Mouse (Mus musculus) forebrain, embryonic 10.5 days (tissue): ENCODE data around the gene Gdpd5. TPM values are rescaled to one million over a fixed set of nuclear protein-coding genes. Genes with fewer than 3 reads are reported as not detected.

Experiments
- DNase-seq: peaks from one replicate; pipeline ENCODE4 v3.0.0-alpha.2; 2017; ENCODE audit warnings: low spot score; ENCODE audit errors: extremely low spot score
- H3K27ac ChIP-seq: fragments of 300-500 bp; sonication (generic); 2 replicates; pipeline ENCODE4 v1.5.1; 2016; ENCODE audit warnings: mild to moderate bottlenecking
- H3K27me3 ChIP-seq: fragments of 300-500 bp; sonication (generic); 2 replicates; pipeline ENCODE4 v1.6.1; 2016; ENCODE audit warnings: mild to moderate bottlenecking; ENCODE audit not compliant: poor library complexity, severe bottlenecking
- H3K36me3 ChIP-seq: fragments of 300-500 bp; sonication (generic); replicated peaks from 2 replicates; pipeline ENCODE4 v1.6.1; 2016; ENCODE audit warnings: mild to moderate bottlenecking, moderate library complexity
- H3K4me1 ChIP-seq: fragments of 300-500 bp; sonication (generic); 2 replicates; pipeline ENCODE4 v1.6.1; 2016
- H3K4me3 ChIP-seq: fragments of 300-500 bp; sonication (generic); 2 replicates; pipeline ENCODE4 v1.5.1; 2016; ENCODE audit warnings: mild to moderate bottlenecking, moderate library complexity
- H3K9me3 ChIP-seq: fragments of 300-500 bp; sonication (generic); 2 replicates; pipeline ENCODE4 v1.6.1; 2016; ENCODE audit warnings: mild to moderate bottlenecking, moderate library complexity
- WGBS: fragments of 180-500 bp; shearing (Covaris S2); methylation state at CpG from one replicate; pipeline ENCODE4 v1.1.7; 2016; 5-methylcytosine and 5-hydroxymethylcytosine counted together
- polyA plus RNA-seq: library from polyadenylated mRNA; unstranded; fragments of >200 nt; fragmentation: Nextera tagmentation; extraction: Ambion mirVana; gene quantifications from 2 replicates; pipeline ENCODE4 v1.2.1, GENCODE M21; 2016

Gdpd5 gene
- polyA plus RNA-seq, 1 experiment from 2014 or later = 15.9 TPM

DNA sequence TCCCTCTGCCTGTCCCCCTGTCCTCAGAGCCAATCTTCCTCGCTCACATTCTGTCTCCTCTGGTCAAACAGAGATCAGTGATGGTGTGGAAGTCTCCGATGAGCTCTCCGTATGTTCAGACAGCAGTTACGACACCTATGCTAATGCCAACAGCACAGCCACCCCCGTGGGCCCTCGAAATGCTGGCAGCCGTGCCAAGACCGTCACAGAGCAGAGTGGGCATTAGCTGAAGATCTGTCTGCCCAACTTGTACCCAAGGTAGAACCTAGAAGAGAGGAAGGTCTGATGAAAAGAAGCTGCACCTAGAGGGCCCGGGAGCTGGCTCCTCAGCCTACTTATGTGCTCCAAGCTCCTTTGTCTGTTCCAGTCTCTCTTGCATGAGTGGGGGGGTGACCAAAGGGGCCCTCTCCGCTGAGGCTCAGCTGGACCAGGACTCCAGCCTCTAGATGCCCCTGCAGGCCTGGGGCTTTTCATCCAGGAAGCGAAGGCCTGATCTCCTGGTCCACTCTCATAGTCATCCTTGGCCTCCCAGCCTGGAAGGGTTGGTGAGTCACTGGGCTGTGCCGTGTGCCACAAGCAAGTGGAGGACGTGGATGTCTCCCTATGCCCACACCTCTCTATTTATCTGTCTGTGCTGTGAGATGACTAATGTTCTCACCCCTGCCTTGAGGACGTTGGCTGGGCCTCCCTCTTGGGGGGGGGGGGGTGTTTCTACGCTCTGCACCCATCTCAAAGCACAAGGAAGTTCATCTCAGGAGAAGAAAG is 78.9 kb downstream of the Gdpd5 start:
- no peaks in the 10 kb centered on the region for H3K9me3 ChIP-seq
- H3K36me3 ChIP-seq = peaks cover 22% of the 10 kb centered on the region
- WGBS = 93% methylated on average over 15 of the region's 15 CpGs
- DNase-seq = no peak
- H3K27ac ChIP-seq = no peak overlapping the region
- H3K4me3 ChIP-seq = no peak overlapping the region
- no peaks in the 10 kb centered on the region for H3K27me3 ChIP-seq
- 0 out of 2 replicates have a peak, but pooled peaks cover 3% of the 10 kb centered on the region for H3K4me1 ChIP-seq

DNA sequence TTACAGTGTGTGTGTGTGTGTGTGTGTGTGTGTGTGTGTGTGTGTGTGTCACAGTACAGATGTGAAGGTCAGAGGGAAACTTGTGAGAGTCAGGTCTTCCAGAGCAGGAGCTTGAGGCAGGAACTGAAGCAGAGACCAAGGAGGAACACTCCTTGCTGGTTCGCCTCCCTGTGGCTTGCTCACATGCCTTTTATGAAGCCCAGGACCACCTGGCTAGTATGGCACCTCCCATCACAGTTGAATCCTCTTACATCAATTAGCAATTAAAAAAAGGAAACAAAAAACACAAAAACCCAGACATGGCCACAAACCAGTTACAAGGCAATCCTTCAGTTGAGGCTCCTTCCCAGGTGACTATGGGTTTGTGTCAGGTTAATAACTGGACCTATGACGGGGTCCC is 81.9 kb downstream of the Gdpd5 start:
- Histone ChIP-seq H3K36me3 (peaks cover 20% of the 10 kb centered on the region), H3K27me3 (peaks cover 21% of the 10 kb centered on the region), H3K4me3 (no peak overlapping the region), H3K27ac (no peak overlapping the region), H3K4me1 (peaks cover 24% of the 10 kb centered on the region), H3K9me3 (no peaks in the 10 kb centered on the region)
- DNase-seq = no peak
- WGBS = 74% methylated on average over 2 of the region's 2 CpGs

DNA sequence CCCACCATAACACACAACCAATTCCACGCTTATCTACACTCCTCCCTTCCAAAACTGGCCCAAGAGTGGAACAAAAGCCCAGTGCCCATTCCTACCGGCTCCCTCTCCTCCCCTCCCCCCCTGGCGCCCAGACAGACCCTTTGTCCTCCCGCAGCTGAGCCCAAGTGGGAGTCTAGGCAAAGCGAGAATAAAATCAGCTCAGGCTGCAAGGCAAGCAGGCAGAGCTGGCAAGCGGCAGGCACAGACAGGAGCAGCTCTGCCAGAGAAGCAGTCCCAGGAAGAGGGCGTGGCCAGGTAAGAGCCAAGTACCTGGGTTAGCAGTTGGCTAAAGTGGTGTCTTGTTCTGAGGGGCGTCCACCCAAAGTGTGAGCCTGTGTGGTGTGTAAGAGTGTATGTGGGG is 84.6 kb downstream of the Gdpd5 start, which contains the start of gene Klhl35:
Gene Klhl35, plus strand, starts transcription at position 194 of the 400 bp plus-strand sequence.
- peak within 1 kb of the TSS; percentile 54 for H3K27ac ChIP-seq
- H3K4me3 ChIP-seq = 0 out of 2 replicates have a peak within 1 kb of the TSS, but pooled peaks have one; percentile 3
- WGBS = 19% methylated on average over 8 of the region's 8 CpGs
- peaks cover 38% of the 10 kb centered on the region for H3K4me1 ChIP-seq
- no peak for DNase-seq
- H3K9me3 ChIP-seq = no peaks in the 10 kb centered on the region
- H3K27me3 ChIP-seq = peaks cover 48% of the 10 kb centered on the region
- H3K36me3 ChIP-seq = peaks cover 6% of the 10 kb centered on the region

DNA sequence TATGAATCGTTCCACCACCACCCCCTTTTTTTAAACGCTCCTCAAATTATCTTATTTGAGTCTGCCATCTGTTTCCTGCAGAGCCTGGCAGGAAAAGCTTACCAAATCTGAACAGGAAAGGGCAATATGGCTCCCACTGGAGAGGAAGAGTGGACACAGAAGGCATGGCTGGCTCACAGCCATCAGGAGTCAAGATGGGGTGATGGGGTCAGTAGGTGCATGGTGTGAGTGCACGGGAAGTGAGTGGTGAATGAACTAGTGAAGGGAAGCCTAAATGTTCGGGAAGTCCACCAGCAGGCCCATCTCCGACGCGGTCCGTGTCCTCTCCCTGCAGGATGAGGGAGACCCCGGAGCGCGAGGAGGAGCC is 86.7 kb downstream of the Gdpd5 start:
- H3K4me3 ChIP-seq = peak overlapping the region; percentile 58
- 30% methylated on average over 11 of the region's 11 CpGs for WGBS
- no peak for DNase-seq
- H3K36me3 ChIP-seq = peaks cover 23% of the 10 kb centered on the region
- H3K27ac ChIP-seq = peak overlapping the region; percentile 87
- peaks cover 54% of the 10 kb centered on the region for H3K27me3 ChIP-seq
- H3K9me3 ChIP-seq = no peaks in the 10 kb centered on the region
- peaks cover 38% of the 10 kb centered on the region for H3K4me1 ChIP-seq

DNA sequence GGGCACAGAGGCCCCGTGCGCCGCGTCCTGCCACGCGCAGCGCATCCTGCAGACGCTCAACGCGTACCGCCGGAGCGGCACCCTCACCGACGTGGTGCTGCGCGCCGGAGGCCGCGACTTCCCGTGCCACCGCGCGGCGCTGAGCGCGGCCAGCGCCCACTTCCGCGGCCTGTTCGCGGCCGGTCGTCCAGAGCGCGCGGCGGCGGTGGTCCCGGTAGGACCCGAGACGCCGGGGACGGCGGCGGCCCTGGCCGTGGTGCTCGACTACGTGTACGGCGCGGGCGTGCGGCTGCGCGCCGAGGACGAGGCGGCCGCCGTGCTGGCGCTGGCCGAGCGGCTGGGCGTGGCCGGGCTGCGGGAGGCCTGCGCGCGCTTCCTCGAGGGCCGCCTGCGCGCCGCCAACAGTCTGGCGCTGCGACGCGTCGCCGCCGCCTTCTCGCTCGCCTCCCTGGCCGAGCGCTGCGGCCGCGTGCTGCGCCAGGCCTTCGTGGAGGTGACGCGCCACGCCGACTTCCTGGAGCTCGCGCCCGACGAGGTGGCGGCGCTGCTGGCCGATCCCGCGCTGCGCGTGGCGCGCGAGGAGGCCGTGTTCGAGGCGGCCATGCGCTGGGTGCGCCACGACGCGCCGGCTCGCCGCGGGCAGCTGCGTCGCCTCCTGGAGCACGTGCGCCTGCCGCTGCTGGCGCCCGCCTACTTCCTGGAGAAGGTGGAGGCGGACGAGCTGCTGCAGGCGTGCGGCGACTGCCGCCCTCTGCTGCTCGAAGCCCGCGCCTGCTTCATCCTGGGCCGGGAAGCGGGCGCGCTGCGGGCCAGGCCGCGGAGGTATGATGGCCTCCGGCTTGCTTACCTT is 87.3 kb downstream of the Gdpd5 start:
- Histone ChIP-seq H3K27me3 (peaks cover 54% of the 10 kb centered on the region), H3K36me3 (peaks cover 29% of the 10 kb centered on the region), H3K4me1 (peaks cover 38% of the 10 kb centered on the region), H3K27ac (peak overlapping the region; percentile 87), H3K4me3 (peak overlapping the region; percentile 58), H3K9me3 (no peaks in the 10 kb centered on the region)
- WGBS = 2% methylated on average over 134 of the region's 145 CpGs
- peak; percentile 68 for DNase-seq

DNA sequence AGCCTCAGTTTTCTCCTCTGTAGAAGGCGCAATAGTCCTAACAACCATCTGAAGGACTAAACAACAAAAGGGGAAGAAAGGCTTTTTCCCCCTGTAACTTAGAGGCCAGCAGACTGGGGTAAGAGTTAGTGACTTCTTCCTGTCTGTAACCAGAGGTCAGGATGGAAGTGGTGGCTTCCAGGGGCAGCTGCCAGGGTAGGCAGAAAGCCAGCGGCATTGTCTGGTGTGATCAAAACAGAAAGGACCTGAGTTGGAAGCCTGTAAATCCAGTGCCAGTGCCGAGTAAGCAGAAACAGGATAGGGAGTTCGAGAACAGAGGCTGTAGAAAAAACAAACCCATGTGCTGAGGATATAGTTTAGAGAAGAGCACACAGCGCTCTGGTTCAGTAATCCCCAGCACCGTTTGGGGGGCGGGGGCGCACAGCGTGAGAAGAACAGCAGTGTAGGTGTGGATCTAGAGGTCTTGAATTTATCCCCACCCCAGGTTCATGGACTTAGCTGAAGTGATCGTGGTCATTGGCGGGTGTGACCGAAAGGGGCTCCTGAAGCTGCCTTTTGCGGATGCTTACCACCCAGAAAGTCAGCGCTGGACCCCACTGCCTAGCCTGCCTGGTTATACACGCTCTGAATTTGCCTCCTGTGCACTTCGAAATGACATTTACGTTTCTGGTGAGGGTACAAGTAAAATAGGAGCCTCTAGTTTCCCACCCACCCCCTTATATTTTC is 88.6 kb downstream of the Gdpd5 start:
- no peak for DNase-seq
- Histone ChIP-seq H3K4me1 (peaks cover 50% of the 10 kb centered on the region), H3K36me3 (peaks cover 43% of the 10 kb centered on the region), H3K27me3 (peaks cover 54% of the 10 kb centered on the region), H3K27ac (no peak overlapping the region), H3K9me3 (no peaks in the 10 kb centered on the region), H3K4me3 (no peak overlapping the region)
- WGBS = 83% methylated on average over 17 of the region's 17 CpGs

DNA sequence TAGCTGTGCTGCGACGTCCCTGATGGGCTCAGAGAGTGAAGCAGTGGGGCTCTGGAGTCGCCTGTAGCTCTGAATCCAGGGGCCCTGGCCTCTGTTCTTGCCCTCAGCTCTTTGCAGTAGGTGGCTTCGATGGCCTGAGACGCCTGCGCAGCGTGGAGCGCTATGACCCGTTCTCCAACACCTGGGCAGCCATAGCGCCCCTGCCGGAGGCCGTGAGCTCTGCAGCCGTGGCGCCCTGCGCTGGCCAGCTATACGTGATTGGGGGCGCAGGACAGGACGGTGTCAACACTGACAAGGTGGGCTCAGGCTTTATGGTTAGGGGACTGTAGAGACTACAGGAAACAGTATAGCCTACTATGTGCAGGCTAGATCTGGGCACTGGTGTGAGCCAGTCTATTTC is 90.4 kb downstream of the Gdpd5 start:
- H3K4me1 ChIP-seq = peaks cover 41% of the 10 kb centered on the region
- WGBS = 63% methylated on average over 18 of the region's 18 CpGs
- DNase-seq = no peak

DNA sequence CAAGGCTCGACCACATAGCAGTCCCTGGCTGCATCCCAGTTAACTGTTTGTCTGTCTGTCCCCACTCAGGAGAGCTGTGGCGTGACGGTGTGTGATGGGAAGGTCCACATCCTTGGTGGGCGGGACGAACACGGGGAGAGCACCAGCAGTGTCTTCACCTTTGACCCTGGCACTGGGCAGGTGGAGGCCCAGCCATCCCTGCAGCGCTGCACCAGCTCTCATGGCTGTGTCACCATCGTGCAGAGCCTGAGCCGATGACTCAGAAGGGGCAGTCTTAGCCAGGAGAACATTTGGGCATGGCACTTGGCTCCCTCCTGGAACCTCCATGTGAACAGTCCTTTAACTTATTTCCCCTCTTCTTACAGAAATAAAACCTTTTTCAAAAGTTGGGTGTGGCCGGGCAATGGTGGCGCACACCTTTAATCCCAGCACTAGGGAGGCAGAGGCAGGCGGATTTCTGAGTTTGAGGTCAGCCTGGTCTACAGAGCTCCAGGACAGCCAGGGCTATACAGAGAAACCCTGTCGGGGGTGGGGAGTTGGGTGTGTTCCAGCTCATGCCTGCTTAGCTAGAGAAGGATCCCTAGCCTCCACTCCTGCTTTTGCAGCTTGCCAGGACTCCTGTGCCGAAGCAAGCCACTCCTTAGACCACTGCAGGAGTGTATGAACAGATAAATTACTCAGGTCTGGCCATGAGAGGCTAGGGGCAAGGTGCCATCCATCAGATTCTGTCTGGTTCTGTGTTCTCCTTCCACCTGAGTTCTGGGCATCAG is 92.6 kb downstream of the Gdpd5 start:
- H3K36me3 ChIP-seq = peaks cover 83% of the 10 kb centered on the region
- WGBS = 88% methylated on average over 14 of the region's 14 CpGs
- H3K9me3 ChIP-seq = no peaks in the 10 kb centered on the region
- H3K4me3 ChIP-seq = no peak overlapping the region
- peaks cover 26% of the 10 kb centered on the region for H3K27me3 ChIP-seq
- H3K27ac ChIP-seq = no peak overlapping the region
- peaks cover 34% of the 10 kb centered on the region for H3K4me1 ChIP-seq
- no peak for DNase-seq

More for the DNA sequence above, 90.4 kb downstream of the Gdpd5 start:
- H3K27me3 ChIP-seq = peaks cover 48% of the 10 kb centered on the region
- H3K4me3 ChIP-seq = no peak overlapping the region
- no peaks in the 10 kb centered on the region for H3K9me3 ChIP-seq
- H3K36me3 ChIP-seq = peaks cover 60% of the 10 kb centered on the region
- H3K27ac ChIP-seq = no peak overlapping the region

DNA sequence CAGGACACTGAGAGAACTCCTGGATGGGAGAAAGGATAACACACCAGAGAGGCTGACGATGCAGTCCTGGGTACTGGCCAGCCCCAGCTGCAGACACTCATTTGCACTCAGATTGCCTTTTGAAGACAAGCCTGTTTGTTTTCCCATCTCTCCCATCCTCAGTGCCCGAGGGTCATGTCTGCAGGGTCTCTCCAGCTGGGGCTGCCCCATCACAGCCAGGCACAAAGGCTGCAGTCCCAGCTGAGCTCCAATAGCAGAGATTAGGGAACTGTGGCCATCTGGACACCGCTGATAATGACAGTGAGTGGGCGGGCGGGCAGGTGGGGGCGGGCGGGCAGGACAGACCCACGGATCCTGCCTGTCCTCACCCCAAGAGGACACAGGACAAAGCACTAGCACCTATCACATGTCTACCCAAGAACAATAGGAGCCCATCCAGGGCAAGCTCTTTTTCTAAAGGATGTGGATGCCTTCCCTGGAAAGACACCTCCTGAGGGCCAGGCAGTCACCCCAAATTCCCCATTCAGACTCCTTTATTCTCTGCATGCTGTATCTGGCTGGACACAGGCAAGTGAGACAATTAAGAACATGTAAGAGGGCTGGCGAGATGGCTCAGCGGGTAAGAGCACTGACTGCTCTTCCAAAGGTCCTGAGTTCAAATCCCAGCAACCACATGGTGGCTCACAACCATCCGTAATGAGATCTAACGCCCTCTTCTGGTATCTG is 93.8 kb downstream of the Gdpd5 start:
- DNase-seq = no peak
- H3K27me3 ChIP-seq = peaks cover 14% of the 10 kb centered on the region
- peak overlapping the region; percentile 70 for H3K27ac ChIP-seq
- 76% methylated on average over 12 of the region's 12 CpGs for WGBS
- H3K4me1 ChIP-seq = peaks cover 39% of the 10 kb centered on the region
- H3K9me3 ChIP-seq = no peaks in the 10 kb centered on the region
- H3K4me3 ChIP-seq = no peak overlapping the region
- H3K36me3 ChIP-seq = peaks cover 94% of the 10 kb centered on the region

DNA sequence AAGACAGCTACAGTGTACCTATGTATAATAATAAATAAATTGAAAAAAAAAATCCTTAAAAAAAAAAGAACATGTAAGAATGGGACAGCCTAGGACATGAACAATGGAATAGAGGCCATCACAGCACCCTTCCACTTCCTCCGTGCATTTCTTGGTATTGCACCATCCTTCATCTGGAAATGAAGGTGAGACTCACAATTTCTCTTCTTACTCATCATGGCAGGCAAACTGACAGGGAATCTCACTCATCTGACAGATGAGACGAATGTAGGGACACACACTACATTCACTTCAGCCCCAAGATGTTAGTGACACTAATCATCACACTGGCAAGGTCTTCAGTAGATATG is 94.3 kb downstream of the Gdpd5 start:
- Histone ChIP-seq H3K9me3 (no peaks in the 10 kb centered on the region), H3K36me3 (peaks cover 98% of the 10 kb centered on the region), H3K27ac (no peak overlapping the region), H3K4me3 (no peak overlapping the region), H3K27me3 (peaks cover 9% of the 10 kb centered on the region), H3K4me1 (peaks cover 45% of the 10 kb centered on the region)
- no peak for DNase-seq
- WGBS = 93% methylated on average over 2 of the region's 2 CpGs

DNA sequence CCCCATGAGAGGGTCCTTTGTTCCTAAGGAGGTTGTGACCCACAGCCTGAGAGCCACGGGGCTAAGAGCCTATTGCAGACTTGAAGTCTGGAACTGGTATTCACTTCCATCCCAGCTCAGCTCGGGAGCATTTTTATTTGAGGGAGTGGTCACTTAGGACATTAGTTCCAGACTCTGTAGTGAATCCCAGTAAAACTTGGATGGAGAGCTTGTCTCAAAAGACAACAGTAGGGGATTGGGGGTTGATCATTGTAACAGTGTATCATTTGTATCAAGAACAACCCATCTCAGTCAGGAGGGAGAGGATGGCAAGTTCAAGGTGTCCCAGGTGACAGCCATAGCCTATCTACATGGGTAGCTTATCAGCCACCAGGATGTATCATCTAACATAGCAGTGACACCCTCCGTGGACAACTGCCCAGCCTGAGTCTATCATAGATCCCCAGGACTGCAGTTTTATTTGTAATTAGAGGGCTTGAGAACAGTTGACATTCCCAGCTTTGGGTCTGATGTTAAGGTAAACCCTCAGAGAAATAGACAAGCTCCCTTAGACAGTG is 95.4 kb downstream of the Gdpd5 start:
- 47% methylated on average over 3 of the region's 3 CpGs for WGBS
- no peak overlapping the region for H3K4me3 ChIP-seq
- no peaks in the 10 kb centered on the region for H3K9me3 ChIP-seq
- no peak for DNase-seq
- peaks cover 56% of the 10 kb centered on the region for H3K4me1 ChIP-seq
- peaks cover 100% of the 10 kb centered on the region for H3K36me3 ChIP-seq
- H3K27me3 ChIP-seq = no peaks in the 10 kb centered on the region
- no peak overlapping the region for H3K27ac ChIP-seq
